Mouse (Mus musculus) liver, embryonic 16.5 days (tissue): ENCODE data around the gene Avp. TPM values are rescaled to one million over a fixed set of nuclear protein-coding genes. Genes with fewer than 3 reads are reported as not detected.

Source experiments
- ATAC-seq: fragments of 200-750 bp; cut with Nextera tagmentation; 2 replicates; pipeline ENCODE4 v1.8.0; 2017; ENCODE audit warnings: low read depth, mild to moderate bottlenecking, moderate number of reproducible peaks, moderate library complexity
- H3K27ac ChIP-seq: fragments of 300-500 bp; sonication (generic); 2 replicates; pipeline ENCODE4 v1.5.1; 2014; ENCODE audit warnings: mild to moderate bottlenecking, low read length
- H3K27me3 ChIP-seq: fragments of 300-500 bp; sonication (generic); 2 replicates; pipeline ENCODE4 v1.6.1; 2014; ENCODE audit warnings: low read depth, low read length, mixed read lengths; ENCODE audit not compliant: control insufficient read depth, insufficient read depth
- H3K36me3 ChIP-seq: fragments of 300-500 bp; sonication (generic); 2 replicates; pipeline ENCODE4 v1.6.1; 2014; ENCODE audit warnings: mild to moderate bottlenecking; ENCODE audit not compliant: control insufficient read depth, insufficient read depth
- H3K4me1 ChIP-seq: fragments of 300-500 bp; sonication (generic); 2 replicates; pipeline ENCODE4 v1.6.1; 2014; ENCODE audit warnings: low read depth, low read length, mixed read lengths; ENCODE audit not compliant: control insufficient read depth
- H3K4me2 ChIP-seq: fragments of 300-500 bp; sonication (generic); 2 replicates; pipeline ENCODE4 v1.6.1; 2014; ENCODE audit warnings: low read depth, low read length, mixed read lengths
- H3K4me3 ChIP-seq: fragments of 300-500 bp; sonication (generic); 2 replicates; pipeline ENCODE4 v1.5.1; 2014; ENCODE audit warnings: low read depth, mild to moderate bottlenecking, low read length
- H3K9ac ChIP-seq: fragments of 300-500 bp; sonication (generic); 2 replicates; pipeline ENCODE4 v1.6.1; 2014; ENCODE audit warnings: low read depth, low read length
- H3K9me3 ChIP-seq: fragments of 300-500 bp; sonication (generic); replicated peaks from 2 replicates; pipeline ENCODE4 v1.6.1; 2016; ENCODE audit warnings: low read length; ENCODE audit not compliant: control insufficient read depth
- WGBS: fragments of 180-500 bp; shearing (Covaris S2); extraction: QIAGEN DNeasy Blood & Tissue Kit; methylation state at CpG from one replicate; pipeline ENCODE4 v1.1.7; 2014; ENCODE audit not compliant: insufficient replicate concordance; 5-methylcytosine and 5-hydroxymethylcytosine counted together
- microRNA-seq: library from miRNA; unstranded; fragments of <30 nt; microRNA quantifications from one replicate; pipeline ENCODE4, GENCODE M21; 2016
- polyA plus RNA-seq: library from polyadenylated mRNA; unstranded; fragments of >200 nt; fragmentation: Nextera tagmentation; extraction: Ambion mirVana; gene quantifications from 2 replicates; pipeline ENCODE4 v1.2.1, GENCODE M21; 2015

Gene Avp
- polyA plus RNA-seq, 1 experiment from 2014 or later, result not detected

DNA sequence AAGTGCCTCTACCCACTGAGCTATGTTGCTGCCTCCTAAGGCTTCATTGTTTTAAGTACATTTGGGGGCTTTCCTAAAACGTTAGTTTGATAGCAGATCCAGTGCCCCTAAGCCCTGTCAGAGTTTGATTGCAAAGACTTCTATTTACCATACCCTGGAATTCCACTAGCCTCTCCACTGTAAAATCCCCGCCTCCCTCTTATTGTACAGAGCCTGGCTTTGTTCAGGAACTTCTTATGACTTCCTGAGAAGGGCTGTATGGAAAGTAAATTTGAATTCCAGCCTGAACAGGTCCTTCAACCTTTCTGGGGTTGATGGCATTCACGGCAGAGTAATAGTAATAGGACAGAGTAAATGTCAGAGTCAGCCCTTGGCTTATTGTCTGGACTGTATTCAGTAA lies 45.5 kb downstream of the Avp start:
- no peaks in the 10 kb centered on the region for H3K9me3 ChIP-seq
- peaks cover 5% of the 10 kb centered on the region; the same call in 1 of the 2 replicates for H3K36me3 ChIP-seq
- 73% methylated on average over 3 of the region's 3 CpGs for WGBS

GRCm38 (mm10) chr2:130535017-130535416 lies 47.3 kb downstream of the Avp start:
- Histone ChIP-seq H3K27me3 (no peaks in the 10 kb centered on the region), H3K9ac (no peak overlapping the region), H3K4me3 (no peak overlapping the region), H3K9me3 (no peaks in the 10 kb centered on the region), H3K4me2 (no peak overlapping the region), H3K36me3 (no peaks in the 10 kb centered on the region; the same call in 1 of the 2 replicates), H3K27ac (no peak overlapping the region), H3K4me1 (no peaks in the 10 kb centered on the region)
- ATAC-seq, result no peak
- whole genome bisulfite sequencing, result 73% methylated on average over 6 of the region's 6 CpGs

More for the DNA sequence above, 45.5 kb downstream of the Avp start:
- no peaks in the 10 kb centered on the region for H3K4me1 ChIP-seq
- no peak for ATAC-seq
- H3K4me2 ChIP-seq, result no peak overlapping the region
- H3K4me3 ChIP-seq, result no peak overlapping the region
- H3K9ac ChIP-seq, result no peak overlapping the region
- H3K27ac ChIP-seq, result no peak overlapping the region
- H3K27me3 ChIP-seq, result no peaks in the 10 kb centered on the region

DNA sequence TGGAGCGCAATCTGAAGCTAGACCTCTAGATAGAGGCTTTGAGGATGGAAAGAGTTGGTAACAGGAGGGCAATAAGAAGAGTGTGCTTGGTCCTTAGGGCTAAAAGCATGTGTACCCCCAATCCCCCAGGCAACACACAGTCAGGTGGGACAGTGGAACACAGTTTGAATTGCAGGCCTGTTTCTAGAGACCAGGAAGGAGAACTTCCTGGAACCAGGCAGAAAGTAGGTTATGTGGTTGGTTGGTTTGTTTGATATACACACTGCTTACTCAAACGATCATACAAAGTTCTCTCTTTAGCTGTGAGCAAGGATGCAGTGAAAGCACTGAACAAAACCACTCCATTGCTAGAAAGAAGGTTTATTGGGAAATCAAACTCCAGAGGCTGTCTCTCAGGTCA lies 50.2 kb downstream of the Avp start:
- ATAC-seq, result no peak
- no peaks in the 10 kb centered on the region for H3K36me3 ChIP-seq
- no peaks in the 10 kb centered on the region for H3K9me3 ChIP-seq
- 51% methylated on average over 2 of the region's 2 CpGs for WGBS
- no peak overlapping the region for H3K27ac ChIP-seq
- no peaks in the 10 kb centered on the region for H3K4me1 ChIP-seq
- H3K27me3 ChIP-seq, result no peaks in the 10 kb centered on the region
- H3K4me3 ChIP-seq, result no peak overlapping the region
- H3K4me2 ChIP-seq, result no peak overlapping the region
- no peak overlapping the region for H3K9ac ChIP-seq

Small RNA genes within 50 kb of the gene (microRNA-seq; reads per million reads assigned to microRNA genes)
- gene Gm23876, result not detected

Other genes with a start within 250 kb of the Avp start
- gene Cpxm1, start 185.0 kb downstream of the Avp start, polyA plus RNA-seq, result 2.5 and 5.0 TPM in 2 replicates
- not detected in 2 replicates for gene Gm28372, start 177.3 kb downstream of the Avp start, polyA plus RNA-seq
- not detected in 2 replicates for gene 1700020A23Rik, start 177.3 kb downstream of the Avp start, polyA plus RNA-seq
- not detected in 2 replicates for gene Tmem239, start 176.1 kb downstream of the Avp start, polyA plus RNA-seq
- 33.0 and 39.3 TPM in 2 replicates for gene Vps16, start 158.2 kb downstream of the Avp start, polyA plus RNA-seq
- 3.2 and 3.8 TPM in 2 replicates for gene Pced1a, start 157.9 kb downstream of the Avp start, polyA plus RNA-seq
- gene Ptpra, start 132.3 kb downstream of the Avp start, polyA plus RNA-seq, result 26.7 and 29.6 TPM in 2 replicates
- gene Mrps26, start 18.8 kb downstream of the Avp start, polyA plus RNA-seq, result 30.9 and 34.3 TPM in 2 replicates
- not detected in 2 replicates for gene Oxt, start 6.4 kb downstream of the Avp start, polyA plus RNA-seq
- gene Fastkd5, start 47.5 kb upstream of the Avp start, polyA plus RNA-seq, result 7.9 and 8.8 TPM in 2 replicates
- gene Ubox5, start 47.5 kb upstream of the Avp start, polyA plus RNA-seq, result 4.1 and 4.5 TPM in 2 replicates
- gene Lzts3, start 60.2 kb upstream of the Avp start, polyA plus RNA-seq, result 1.6 and 1.9 TPM in 2 replicates
- 43.0 and 48.3 TPM in 2 replicates for gene Ddrgk1, start 82.1 kb upstream of the Avp start, polyA plus RNA-seq
- gene Itpa, start 85.1 kb upstream of the Avp start, polyA plus RNA-seq, result 37.0 and 41.0 TPM in 2 replicates
- 0.09 and 0.16 TPM in 2 replicates for gene Slc4a11, start 115.0 kb upstream of the Avp start, polyA plus RNA-seq